Mouse (Mus musculus) macrophage (primary cell): ENCODE measurements around the gene Napsa. TPM values are rescaled to one million over a fixed set of nuclear protein-coding genes. Genes with fewer than 3 reads are reported as not detected.

Source experiments
- H3K27ac ChIP-seq: fragments of 350-480 bp; formaldehyde crosslinking; 2 replicates; pipeline ENCODE4 v1.9.0; 2021
- H3K36me3 ChIP-seq: fragments of 350-480 bp; formaldehyde crosslinking; 2 replicates; pipeline ENCODE4 v1.9.0; 2021; ENCODE audit errors: inconsistent target
- H3K4me3 ChIP-seq: fragments of 350-480 bp; formaldehyde crosslinking; 2 replicates; pipeline ENCODE4 v1.9.0; 2021; ENCODE audit errors: inconsistent target
- H3K79me2 ChIP-seq: fragments of 350-480 bp; formaldehyde crosslinking; 2 replicates; pipeline ENCODE4 v1.9.0; 2021; ENCODE audit errors: inconsistent target
- WGBS: methylation state at CpG from one replicate; pipeline ENCODE4 v1.1.7; 2026; ENCODE audit warnings: inconsistent platforms; ENCODE audit not compliant: missing documents; 5-methylcytosine and 5-hydroxymethylcytosine counted together
- polyA plus RNA-seq: library from polyadenylated mRNA; stranded (reverse); fragments of 250-400 nt; gene quantifications from 3 replicates; pipeline ENCODE4 v1.2.4, GENCODE M21; 2018; ENCODE audit warnings: inconsistent platforms

The Napsa gene
- polyA plus RNA-seq, 1 experiment from 2014 or later = 26.9 TPM

- Histone ChIP-seq H3K36me3 (peaks cover 3% of the 10 kb centered on the region; the same call in 1 of the 2 replicates), H3K27ac (no peak overlapping the region), H3K4me3 (no peak overlapping the region), H3K79me2 (no peaks in the 10 kb centered on the region)
- 91% methylated on average over 17 of the region's 19 CpGs for WGBS
Measured at GRCm38 (mm10) chr7:44534656-44535441, 37.3 kb upstream of the Napsa start.

- H3K36me3 ChIP-seq = peaks cover 13% of the 10 kb centered on the region; the same call in 1 of the 2 replicates
- 96% methylated on average over 27 of the region's 27 CpGs for WGBS
- H3K4me3 ChIP-seq = no peak overlapping the region
- no peak overlapping the region for H3K27ac ChIP-seq
- no peaks in the 10 kb centered on the region for H3K79me2 ChIP-seq
Measured at GRCm38 (mm10) chr7:44535657-44536589, 36.3 kb upstream of the Napsa start.

GRCm38 (mm10) chr7:44536590-44536968 lies 35.6 kb upstream of the Napsa start:
- H3K79me2 ChIP-seq = no peaks in the 10 kb centered on the region
- H3K4me3 ChIP-seq = no peak overlapping the region
- WGBS = 88% methylated on average over 5 of the region's 6 CpGs
- no peak overlapping the region for H3K27ac ChIP-seq
- peaks cover 19% of the 10 kb centered on the region; the same call in 1 of the 2 replicates for H3K36me3 ChIP-seq

GRCm38 (mm10) chr7:44537009-44537408 lies 35.2 kb upstream of the Napsa start:
- no peaks in the 10 kb centered on the region for H3K79me2 ChIP-seq
- 94% methylated on average over 7 of the region's 7 CpGs for whole genome bisulfite sequencing
- H3K36me3 ChIP-seq = peaks cover 19% of the 10 kb centered on the region; the same call in 1 of the 2 replicates
- H3K4me3 ChIP-seq = no peak overlapping the region
- H3K27ac ChIP-seq = no peak overlapping the region

GRCm38 (mm10) chr7:44537496-44537895 lies 34.7 kb upstream of the Napsa start:
- H3K4me3 ChIP-seq = no peak overlapping the region
- WGBS = 98% methylated on average over 13 of the region's 13 CpGs
- no peaks in the 10 kb centered on the region for H3K79me2 ChIP-seq
- H3K36me3 ChIP-seq = peaks cover 19% of the 10 kb centered on the region; the same call in 1 of the 2 replicates
- H3K27ac ChIP-seq = no peak overlapping the region

GRCm38 (mm10) chr7:44538756-44539624 lies 33.2 kb upstream of the Napsa start:
- 95% methylated on average over 40 of the region's 41 CpGs for WGBS

GRCm38 (mm10) chr7:44542555-44542954 lies 29.6 kb upstream of the Napsa start:
- peaks cover 33% of the 10 kb centered on the region for H3K79me2 ChIP-seq
- WGBS = 90% methylated on average over 11 of the region's 11 CpGs
- H3K4me3 ChIP-seq = no peak overlapping the region
- no peak overlapping the region for H3K27ac ChIP-seq
- H3K36me3 ChIP-seq = peaks cover 19% of the 10 kb centered on the region; the same call in 1 of the 2 replicates

More at GRCm38 (mm10) chr7:44538756-44539624, 33.2 kb upstream of the Napsa start:
- no peak overlapping the region for H3K4me3 ChIP-seq
- H3K27ac ChIP-seq = no peak overlapping the region
- H3K36me3 ChIP-seq = peaks cover 19% of the 10 kb centered on the region; the same call in 1 of the 2 replicates
- no peaks in the 10 kb centered on the region; the same call in 1 of the 2 replicates for H3K79me2 ChIP-seq

GRCm38 (mm10) chr7:44543071-44543470 lies 29.1 kb upstream of the Napsa start:
- Histone ChIP-seq H3K79me2 (peaks cover 38% of the 10 kb centered on the region), H3K36me3 (peaks cover 19% of the 10 kb centered on the region; the same call in 1 of the 2 replicates), H3K4me3 (no peak overlapping the region), H3K27ac (no peak overlapping the region)
- WGBS = 89% methylated on average over 12 of the region's 12 CpGs

- no peak overlapping the region for H3K4me3 ChIP-seq
- H3K27ac ChIP-seq = no peak overlapping the region
- peaks cover 22% of the 10 kb centered on the region for H3K36me3 ChIP-seq
- 100% methylated on average over 3 of the region's 3 CpGs for WGBS
- H3K79me2 ChIP-seq = peaks cover 39% of the 10 kb centered on the region
Measured at GRCm38 (mm10) chr7:44546274-44546673, 25.9 kb upstream of the Napsa start.

- peaks cover 22% of the 10 kb centered on the region for H3K36me3 ChIP-seq
- peaks cover 42% of the 10 kb centered on the region for H3K79me2 ChIP-seq
- H3K4me3 ChIP-seq = peak overlapping the region; percentile 71; the same call in 1 of the 2 replicates
- H3K27ac ChIP-seq = no peak overlapping the region
- 55% methylated on average over 13 of the region's 13 CpGs for WGBS
Measured at GRCm38 (mm10) chr7:44547041-44547440, 25.1 kb upstream of the Napsa start.

GRCm38 (mm10) chr7:44547725-44548124 lies 24.5 kb upstream of the Napsa start:
- H3K27ac ChIP-seq = peak overlapping the region; percentile 56
- peaks cover 22% of the 10 kb centered on the region for H3K36me3 ChIP-seq
- 32% methylated on average over 5 of the region's 5 CpGs for WGBS
- H3K4me3 ChIP-seq = peak overlapping the region; percentile 71
- peaks cover 49% of the 10 kb centered on the region for H3K79me2 ChIP-seq

GRCm38 (mm10) chr7:44548497-44549087 lies 23.6 kb upstream of the Napsa start, which contains the start of gene Pold1:
Gene Pold1 (minus strand): TSS chr7:44548849.
- H3K27ac ChIP-seq = peak within 1 kb of the TSS; percentile 56
- H3K79me2 ChIP-seq = peaks cover 56% of the 10 kb centered on the region
- peaks cover 22% of the 10 kb centered on the region for H3K36me3 ChIP-seq
- 0% methylated on average over 40 of the region's 43 CpGs for WGBS
- H3K4me3 ChIP-seq = peak within 1 kb of the TSS; percentile 71

- 96% methylated on average over 23 of the region's 23 CpGs for WGBS
- Histone ChIP-seq H3K36me3 (peaks cover 22% of the 10 kb centered on the region), H3K79me2 (peaks cover 48% of the 10 kb centered on the region), H3K27ac (no peak overlapping the region), H3K4me3 (no peak overlapping the region)
Measured at GRCm38 (mm10) chr7:44549621-44550408, 22.4 kb upstream of the Napsa start.
